Mouse (Mus musculus): ENCODE data around the gene Slpi.

GRCm38 (mm10) chr2:164417198-164417597 lies 28.3 kb upstream of the Slpi start:
- TF ChIP-seq CTCF (IDR thresholded peaks at IDR 0.05; ENCODE audit: control insufficient read depth, insufficient read depth, insufficient read length) (no peak), MYOD1 (IDR thresholded peaks at IDR 0.05; ENCODE audit: control insufficient read depth, insufficient read length, low read depth) (no peak), MAX (IDR thresholded peaks at IDR 0.05) (no peak), CEBPB (IDR thresholded peaks at IDR 0.05; ENCODE audit: low read depth) (no peak), MYOG (IDR thresholded peaks at IDR 0.05; ENCODE audit: control insufficient read depth, extremely low read depth, insufficient read length) (no peak), USF1 (IDR thresholded peaks at IDR 0.05; ENCODE audit: low read depth) (no peak)
